Mouse (Mus musculus) limb, embryonic 13.5 days (tissue): ENCODE measurements around the gene Rtn4rl1. TPM values are rescaled to one million over a fixed set of nuclear protein-coding genes. Genes with fewer than 3 reads are reported as not detected.

Experiments used
- ATAC-seq: fragments of 200-750 bp; cut with Nextera tagmentation; 2 replicates; pipeline ENCODE4 v1.8.0; 2017; ENCODE audit warnings: low read depth, moderate number of reproducible peaks, moderate TSS enrichment; ENCODE audit not compliant: low FRiP score
- H3K27ac ChIP-seq: fragments of 300-500 bp; sonication (generic); 2 replicates; pipeline ENCODE4 v1.5.1; 2015; ENCODE audit warnings: inconsistent platforms, mild to moderate bottlenecking, moderate library complexity
- H3K27me3 ChIP-seq: fragments of 300-500 bp; sonication (generic); 2 replicates; pipeline ENCODE4 v1.6.1; 2015; ENCODE audit warnings: mild to moderate bottlenecking, inconsistent platforms
- H3K36me3 ChIP-seq: fragments of 300-500 bp; sonication (generic); 2 replicates; pipeline ENCODE4 v1.6.1; 2015; ENCODE audit warnings: inconsistent platforms, mild to moderate bottlenecking, moderate library complexity
- H3K4me1 ChIP-seq: fragments of 300-500 bp; sonication (generic); 2 replicates; pipeline ENCODE4 v1.6.1; 2015; ENCODE audit warnings: inconsistent platforms
- H3K4me2 ChIP-seq: fragments of 300-500 bp; sonication (generic); replicated peaks from 2 replicates; pipeline ENCODE4 v1.6.1; 2015; ENCODE audit warnings: inconsistent platforms, mild to moderate bottlenecking, moderate library complexity
- H3K4me3 ChIP-seq: fragments of 300-500 bp; sonication (generic); 2 replicates; pipeline ENCODE4 v1.5.1; 2015; ENCODE audit warnings: moderate library complexity, mild to moderate bottlenecking, inconsistent platforms
- H3K9ac ChIP-seq: fragments of 300-500 bp; sonication (generic); 2 replicates; pipeline ENCODE4 v1.6.1; 2015; ENCODE audit warnings: mild to moderate bottlenecking, inconsistent platforms
- H3K9me3 ChIP-seq: fragments of 300-500 bp; sonication (generic); 2 replicates; pipeline ENCODE4 v1.6.1; 2016; ENCODE audit warnings: inconsistent platforms
- WGBS: fragments of 180-500 bp; shearing (Covaris S2); methylation state at CpG from one replicate; pipeline ENCODE4 v1.1.7; 2015; 5-methylcytosine and 5-hydroxymethylcytosine counted together
- polyA plus RNA-seq: library from polyadenylated mRNA; unstranded; fragments of >200 nt; fragmentation: Nextera tagmentation; extraction: Ambion mirVana; gene quantifications from 2 replicates; pipeline ENCODE4 v1.2.1, GENCODE M21; 2015

The Rtn4rl1 gene
- polyA plus RNA-seq, 1 experiment from 2014 or later = 3.1 TPM

- Histone ChIP-seq H3K27ac (no peak overlapping the region; the same call in 1 of the 2 replicates), H3K27me3 (peaks cover 4% of the 10 kb centered on the region), H3K4me3 (no peak overlapping the region), H3K9me3 (no peaks in the 10 kb centered on the region), H3K36me3 (peaks cover 59% of the 10 kb centered on the region), H3K4me2 (no peak overlapping the region), H3K9ac (no peak overlapping the region), H3K4me1 (peaks cover 54% of the 10 kb centered on the region)
- 34% methylated on average over 2 of the region's 2 CpGs for WGBS
- ATAC-seq = no peak
Observed at GRCm38 (mm10) chr11:75157901-75158300, 35.7 kb upstream of the Rtn4rl1 start.

- Histone ChIP-seq H3K4me1 (peaks cover 59% of the 10 kb centered on the region), H3K27ac (peak overlapping the region; percentile 39; the same call in 1 of the 2 replicates), H3K4me3 (no peak overlapping the region), H3K9ac (no peak overlapping the region), H3K36me3 (peaks cover 60% of the 10 kb centered on the region), H3K9me3 (no peaks in the 10 kb centered on the region), H3K4me2 (no peak overlapping the region), H3K27me3 (peaks cover 9% of the 10 kb centered on the region)
- 89% methylated on average over 14 of the region's 14 CpGs for WGBS
- no peak for ATAC-seq
Observed at GRCm38 (mm10) chr11:75158432-75158831, 35.2 kb upstream of the Rtn4rl1 start.

- Histone ChIP-seq H3K36me3 (peaks cover 72% of the 10 kb centered on the region), H3K27ac (no peak overlapping the region), H3K27me3 (peaks cover 20% of the 10 kb centered on the region), H3K9me3 (no peaks in the 10 kb centered on the region), H3K4me2 (no peak overlapping the region), H3K4me3 (no peak overlapping the region), H3K9ac (no peak overlapping the region), H3K4me1 (peaks cover 62% of the 10 kb centered on the region)
- 68% methylated on average over 2 of the region's 2 CpGs for WGBS
- ATAC-seq = no peak
Observed at GRCm38 (mm10) chr11:75159564-75159963, 34.0 kb upstream of the Rtn4rl1 start.

GRCm38 (mm10) chr11:75160954-75161353 lies 32.6 kb upstream of the Rtn4rl1 start:
- Histone ChIP-seq H3K4me3 (no peak overlapping the region), H3K9ac (no peak overlapping the region), H3K27me3 (peaks cover 34% of the 10 kb centered on the region), H3K9me3 (no peaks in the 10 kb centered on the region), H3K36me3 (peaks cover 86% of the 10 kb centered on the region), H3K4me1 (peaks cover 68% of the 10 kb centered on the region), H3K4me2 (no peak overlapping the region), H3K27ac (no peak overlapping the region)
- 84% methylated on average over 7 of the region's 7 CpGs for WGBS
- ATAC-seq = no peak

- no peak overlapping the region for H3K9ac ChIP-seq
- no peak overlapping the region for H3K4me2 ChIP-seq
- 0 out of 2 replicates have a peak, but pooled peaks have one; percentile 7 for ATAC-seq
- peaks cover 68% of the 10 kb centered on the region for H3K4me1 ChIP-seq
- peaks cover 91% of the 10 kb centered on the region for H3K36me3 ChIP-seq
- 56% methylated on average over 4 of the region's 4 CpGs for WGBS
- H3K27me3 ChIP-seq = peaks cover 40% of the 10 kb centered on the region
- H3K9me3 ChIP-seq = no peaks in the 10 kb centered on the region
- peak overlapping the region; percentile 48; the same call in 1 of the 2 replicates for H3K27ac ChIP-seq
- no peak overlapping the region for H3K4me3 ChIP-seq
Observed at GRCm38 (mm10) chr11:75161417-75162008, 32.1 kb upstream of the Rtn4rl1 start.

GRCm38 (mm10) chr11:75162591-75163080 lies 30.9 kb upstream of the Rtn4rl1 start:
- peak overlapping the region; percentile 87 for H3K4me2 ChIP-seq
- no peak for ATAC-seq
- H3K4me1 ChIP-seq = peaks cover 69% of the 10 kb centered on the region
- H3K36me3 ChIP-seq = peaks cover 94% of the 10 kb centered on the region
- peak overlapping the region; percentile 90 for H3K9ac ChIP-seq
- no peaks in the 10 kb centered on the region for H3K9me3 ChIP-seq
- H3K27ac ChIP-seq = peak overlapping the region; percentile 48; the same call in 1 of the 2 replicates
- H3K4me3 ChIP-seq = no peak overlapping the region; the same call in 1 of the 2 replicates
- peaks cover 51% of the 10 kb centered on the region for H3K27me3 ChIP-seq
- WGBS = 85% methylated on average over 12 of the region's 12 CpGs

GRCm38 (mm10) chr11:75163379-75163778 lies 30.2 kb upstream of the Rtn4rl1 start:
- Histone ChIP-seq H3K36me3 (peaks cover 91% of the 10 kb centered on the region), H3K27me3 (peaks cover 58% of the 10 kb centered on the region), H3K9me3 (no peaks in the 10 kb centered on the region), H3K4me2 (peak overlapping the region; percentile 87), H3K4me1 (peaks cover 67% of the 10 kb centered on the region), H3K9ac (peak overlapping the region; percentile 90), H3K4me3 (peak overlapping the region; percentile 75), H3K27ac (peak overlapping the region; percentile 48; the same call in 1 of the 2 replicates)
- ATAC-seq = no peak
- WGBS = 89% methylated on average over 6 of the region's 6 CpGs

- WGBS = 60% methylated on average over 2 of the region's 2 CpGs
- Histone ChIP-seq H3K27me3 (peaks cover 64% of the 10 kb centered on the region), H3K4me1 (peaks cover 72% of the 10 kb centered on the region), H3K4me3 (peak overlapping the region; percentile 75), H3K36me3 (peaks cover 84% of the 10 kb centered on the region), H3K9me3 (no peaks in the 10 kb centered on the region), H3K4me2 (peak overlapping the region; percentile 87), H3K27ac (peak overlapping the region; percentile 92), H3K9ac (peak overlapping the region; percentile 90; the same call in 1 of the 2 replicates)
- ATAC-seq = no peak
Observed at GRCm38 (mm10) chr11:75164051-75164450, 29.5 kb upstream of the Rtn4rl1 start.

GRCm38 (mm10) chr11:75164750-75165149 lies 28.8 kb upstream of the Rtn4rl1 start:
- WGBS = 23% methylated on average over 15 of the region's 15 CpGs

GRCm38 (mm10) chr11:75165441-75166192 lies 28.0 kb upstream of the Rtn4rl1 start:
- H3K9me3 ChIP-seq = no peaks in the 10 kb centered on the region
- WGBS = 5% methylated on average over 54 of the region's 54 CpGs
- peaks cover 79% of the 10 kb centered on the region for H3K27me3 ChIP-seq
- peak overlapping the region; percentile 90 for H3K9ac ChIP-seq
- H3K4me2 ChIP-seq = peak overlapping the region; percentile 87
- H3K27ac ChIP-seq = peak overlapping the region; percentile 92
- peaks cover 87% of the 10 kb centered on the region for H3K4me1 ChIP-seq
- peak overlapping the region; percentile 75 for H3K4me3 ChIP-seq
- no peak for ATAC-seq
- H3K36me3 ChIP-seq = peaks cover 69% of the 10 kb centered on the region

More at GRCm38 (mm10) chr11:75164750-75165149, 28.8 kb upstream of the Rtn4rl1 start:
- Histone ChIP-seq H3K4me1 (peaks cover 78% of the 10 kb centered on the region), H3K9ac (peak overlapping the region; percentile 90), H3K9me3 (no peaks in the 10 kb centered on the region), H3K4me3 (peak overlapping the region; percentile 75), H3K27me3 (peaks cover 71% of the 10 kb centered on the region), H3K4me2 (peak overlapping the region; percentile 87), H3K27ac (peak overlapping the region; percentile 92), H3K36me3 (peaks cover 77% of the 10 kb centered on the region)
- ATAC-seq = no peak

GRCm38 (mm10) chr11:75166193-75166842 lies 27.3 kb upstream of the Rtn4rl1 start:
- WGBS = 6% methylated on average over 55 of the region's 55 CpGs
- Histone ChIP-seq H3K27ac (peak overlapping the region; percentile 92), H3K27me3 (peaks cover 86% of the 10 kb centered on the region), H3K36me3 (peaks cover 62% of the 10 kb centered on the region), H3K4me2 (peak overlapping the region; percentile 87), H3K9me3 (no peaks in the 10 kb centered on the region), H3K4me1 (peaks cover 89% of the 10 kb centered on the region), H3K9ac (peak overlapping the region; percentile 90), H3K4me3 (peak overlapping the region; percentile 75)
- ATAC-seq = no peak
